Mouse (Mus musculus): ENCODE data around the gene 1700016D06Rik. TPM values are rescaled to one million over a fixed set of nuclear protein-coding genes. Genes with fewer than 3 reads are reported as not detected.

1700016D06Rik gene
- polyA plus RNA-seq, 1 experiment from 2014 or later = not detected

DNA sequence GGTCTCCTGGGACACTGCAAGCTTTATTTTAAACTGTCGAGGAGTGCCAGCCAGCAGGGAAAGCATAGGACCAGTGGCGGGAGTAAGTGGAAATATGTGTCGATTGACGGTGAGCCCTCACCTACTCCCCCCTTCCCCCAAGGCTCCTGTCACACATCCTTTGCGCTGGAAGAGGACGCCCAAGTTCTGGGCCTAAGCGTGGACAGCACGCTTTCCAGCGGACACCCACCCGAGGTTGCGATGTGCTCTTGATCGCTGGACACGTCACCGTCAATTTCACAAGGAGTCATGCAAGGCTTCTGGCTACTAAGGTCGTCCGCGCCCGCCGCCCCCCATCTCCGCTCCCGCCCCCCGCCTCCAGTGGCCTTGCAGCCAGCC, 26.4 kb upstream of the 1700016D06Rik start:
- WGBS = under 1% methylated on average over 22 of the region's 22 CpGs
- ATAC-seq (ENCODE audit: low FRiP score, low read depth) = peak; percentile 44

DNA sequence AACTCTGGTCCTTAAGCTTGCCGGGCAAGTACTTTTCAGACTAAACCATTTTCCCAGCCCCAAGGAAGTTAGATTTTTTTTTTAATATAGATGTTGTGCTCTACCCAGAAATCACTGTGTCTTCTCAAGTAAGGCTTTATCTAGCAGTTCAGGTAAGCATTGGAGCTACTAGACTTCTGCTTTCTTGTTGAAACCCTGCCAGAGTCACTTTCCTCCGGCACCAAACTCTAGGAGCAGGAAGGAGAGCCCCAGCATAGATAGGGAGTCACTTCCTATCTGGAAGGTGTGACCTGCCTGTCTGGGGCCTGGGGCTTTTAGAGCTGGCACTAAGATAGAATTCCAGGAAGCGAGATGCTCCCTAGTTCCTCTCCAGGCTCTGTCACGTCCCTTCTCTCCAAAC, 16.3 kb upstream of the 1700016D06Rik start:
- WGBS = 87% methylated on average over 4 of the region's 4 CpGs
- H3K4me1 ChIP-seq = no peaks in the 10 kb centered on the region
- H3K27me3 ChIP-seq (replicated peaks) = no peaks in the 10 kb centered on the region; the same call in 1 of the 2 replicates
- no peak overlapping the region for H3K4me3 ChIP-seq
- no peaks in the 10 kb centered on the region for H3K9me3 ChIP-seq
- no peak for ATAC-seq (ENCODE audit: low FRiP score, low read depth)
- no peak overlapping the region for H3K9ac ChIP-seq
- no peak overlapping the region for H3K27ac ChIP-seq
- H3K36me3 ChIP-seq = no peaks in the 10 kb centered on the region
- no peak overlapping the region for H3K4me2 ChIP-seq (replicated peaks)

More for the DNA sequence above, 26.4 kb upstream of the 1700016D06Rik start:
- no peaks in the 10 kb centered on the region for H3K9me3 ChIP-seq
- no peaks in the 10 kb centered on the region for H3K27me3 ChIP-seq (replicated peaks)
- peak overlapping the region; percentile 89 for H3K9ac ChIP-seq
- peak overlapping the region; percentile 99 for H3K27ac ChIP-seq
- no peaks in the 10 kb centered on the region; the same call in 1 of the 2 replicates for H3K36me3 ChIP-seq
- H3K4me2 ChIP-seq (replicated peaks) = peak overlapping the region; percentile 78
- H3K4me1 ChIP-seq = peaks cover 28% of the 10 kb centered on the region
- peak overlapping the region; percentile 78 for H3K4me3 ChIP-seq

DNA sequence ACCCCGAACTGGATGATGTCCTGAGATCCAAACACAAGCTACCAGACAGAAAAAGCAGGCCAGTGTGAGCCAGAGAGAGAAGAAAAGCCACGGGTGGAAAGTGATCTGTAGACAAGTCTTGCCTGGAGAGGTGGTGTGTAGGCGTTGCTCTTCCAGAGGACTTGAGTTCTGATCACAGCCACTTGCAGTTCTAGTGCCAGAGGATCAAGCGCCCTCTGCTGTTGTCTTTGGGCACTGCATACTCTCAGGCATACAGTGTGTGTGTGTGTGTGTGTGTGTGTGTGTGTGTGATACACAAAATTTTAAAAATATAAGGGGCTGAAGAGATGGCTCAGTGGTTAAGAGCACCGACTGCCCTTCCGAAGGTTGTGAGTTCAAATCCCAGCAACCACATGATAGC, 11.4 kb upstream of the 1700016D06Rik start:
- WGBS = 85% methylated on average over 6 of the region's 6 CpGs
- Histone ChIP-seq H3K27me3 (replicated peaks) (no peaks in the 10 kb centered on the region), H3K4me1 (0 out of 2 replicates have a peak, but pooled peaks cover 5% of the 10 kb centered on the region), H3K27ac (no peak overlapping the region), H3K4me3 (no peak overlapping the region), H3K9ac (no peak overlapping the region), H3K9me3 (no peaks in the 10 kb centered on the region), H3K4me2 (replicated peaks) (no peak overlapping the region), H3K36me3 (no peaks in the 10 kb centered on the region)
- no peak for ATAC-seq (ENCODE audit: low FRiP score, low read depth)

DNA sequence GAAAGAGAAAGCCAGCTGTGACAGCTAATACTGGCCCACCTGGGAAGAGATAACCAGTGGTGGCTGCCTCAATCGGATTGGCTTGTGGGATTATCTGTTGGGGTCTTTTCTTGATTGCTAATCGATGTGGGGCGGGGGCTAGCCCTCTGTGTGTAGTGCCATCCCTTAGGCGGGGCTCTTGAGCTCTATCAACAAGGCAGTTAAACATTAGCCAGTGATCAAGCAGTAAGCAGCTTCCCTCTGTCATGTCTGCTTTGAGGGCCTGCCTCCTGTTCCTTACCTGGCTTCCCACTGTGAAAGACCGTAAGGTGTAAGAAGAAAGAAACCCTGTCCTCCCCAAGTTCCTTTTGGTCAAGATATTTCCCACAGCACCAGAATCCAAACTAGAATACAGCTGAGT, 9.6 kb upstream of the 1700016D06Rik start:
- Histone ChIP-seq H3K9ac (no peak overlapping the region), H3K36me3 (no peaks in the 10 kb centered on the region), H3K4me2 (replicated peaks) (no peak overlapping the region), H3K27ac (no peak overlapping the region), H3K27me3 (replicated peaks) (no peaks in the 10 kb centered on the region), H3K4me1 (0 out of 2 replicates have a peak, but pooled peaks cover 5% of the 10 kb centered on the region), H3K9me3 (no peaks in the 10 kb centered on the region), H3K4me3 (no peak overlapping the region)
- no peak for ATAC-seq (ENCODE audit: low FRiP score, low read depth)
- WGBS = 55% methylated on average over 5 of the region's 5 CpGs

DNA sequence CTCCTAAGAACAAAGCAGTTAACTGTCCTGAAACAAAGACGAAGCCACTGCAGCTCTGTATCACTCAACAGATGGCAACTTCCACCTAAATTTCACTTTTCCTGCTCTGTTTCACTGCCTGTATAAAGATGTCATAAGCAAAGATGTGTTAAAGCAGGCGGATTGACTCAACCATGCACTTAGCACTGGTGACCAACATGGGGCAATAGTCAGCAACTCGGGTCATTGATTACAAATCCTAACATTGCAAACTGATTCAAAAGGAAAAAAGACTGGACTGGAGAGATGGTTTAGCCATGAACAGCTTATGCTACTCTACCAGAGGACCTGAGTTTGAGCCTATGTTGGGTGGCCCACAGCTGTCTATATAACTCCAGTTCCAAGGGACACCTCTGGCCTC, 8.7 kb upstream of the 1700016D06Rik start:
- ATAC-seq (ENCODE audit: low FRiP score, low read depth) = no peak
- Histone ChIP-seq H3K27ac (no peak overlapping the region), H3K9me3 (no peaks in the 10 kb centered on the region), H3K4me1 (0 out of 2 replicates have a peak, but pooled peaks cover 5% of the 10 kb centered on the region), H3K4me2 (replicated peaks) (no peak overlapping the region), H3K27me3 (replicated peaks) (no peaks in the 10 kb centered on the region), H3K4me3 (no peak overlapping the region), H3K9ac (no peak overlapping the region), H3K36me3 (no peaks in the 10 kb centered on the region)
- 86% methylated on average over 3 of the region's 3 CpGs for WGBS

DNA sequence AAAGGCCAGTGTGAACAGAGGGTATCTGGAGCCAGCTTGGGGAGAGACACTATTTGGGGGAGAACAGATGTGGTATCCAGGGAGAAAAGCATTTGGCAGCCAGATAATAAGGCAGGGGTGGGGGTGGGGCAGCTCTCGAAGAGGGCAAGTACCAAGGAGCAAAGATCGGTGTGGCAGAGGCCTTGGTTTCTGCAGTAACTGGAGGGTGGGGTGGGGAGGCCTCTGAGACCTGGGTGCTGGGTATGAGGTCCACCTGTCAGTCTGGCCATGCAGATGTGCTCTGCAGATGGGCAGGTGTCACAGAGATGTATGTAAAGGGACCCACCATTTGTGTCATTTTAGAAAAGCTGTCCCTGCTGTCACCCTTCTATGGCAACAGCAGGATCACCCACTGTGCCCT, 8.0 kb upstream of the 1700016D06Rik start:
- Histone ChIP-seq H3K9ac (no peak overlapping the region), H3K4me2 (replicated peaks) (no peak overlapping the region), H3K27ac (no peak overlapping the region), H3K4me1 (0 out of 2 replicates have a peak, but pooled peaks cover 5% of the 10 kb centered on the region), H3K4me3 (no peak overlapping the region), H3K36me3 (no peaks in the 10 kb centered on the region), H3K27me3 (replicated peaks) (no peaks in the 10 kb centered on the region), H3K9me3 (0 out of 2 replicates have a peak, but pooled peaks cover 3% of the 10 kb centered on the region)
- 67% methylated on average over 2 of the region's 2 CpGs for WGBS
- no peak for ATAC-seq (ENCODE audit: low FRiP score, low read depth)

DNA sequence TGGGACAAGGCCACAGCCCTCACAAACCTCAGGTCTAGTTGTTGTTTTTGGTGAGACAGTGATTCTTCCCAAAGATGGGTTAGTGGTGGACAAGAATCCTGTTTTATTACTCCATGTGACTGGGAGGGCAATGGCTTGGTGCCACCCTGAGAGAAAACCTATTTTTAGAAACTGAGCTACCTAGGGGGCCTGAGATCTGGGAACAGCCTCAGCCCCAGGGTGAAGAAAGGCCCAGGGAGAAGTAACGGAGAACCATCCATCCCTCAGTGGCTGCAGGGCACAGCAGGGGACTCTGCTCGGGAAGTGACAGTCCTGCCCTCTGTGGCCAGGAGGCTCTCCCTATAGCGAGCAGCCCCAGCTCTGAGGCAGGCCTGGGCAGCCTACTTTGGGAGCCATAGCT, 6.8 kb upstream of the 1700016D06Rik start:
- 0 out of 2 replicates have a peak, but pooled peaks cover 5% of the 10 kb centered on the region for H3K4me1 ChIP-seq
- H3K4me3 ChIP-seq = no peak overlapping the region
- no peaks in the 10 kb centered on the region for H3K36me3 ChIP-seq
- ATAC-seq (ENCODE audit: low FRiP score, low read depth) = no peak
- H3K4me2 ChIP-seq (replicated peaks) = no peak overlapping the region
- H3K27me3 ChIP-seq (replicated peaks) = no peaks in the 10 kb centered on the region
- H3K27ac ChIP-seq = no peak overlapping the region
- 0 out of 2 replicates have a peak, but pooled peaks cover 5% of the 10 kb centered on the region for H3K9me3 ChIP-seq
- WGBS = 8% methylated on average over 3 of the region's 3 CpGs
- H3K9ac ChIP-seq = no peak overlapping the region

DNA sequence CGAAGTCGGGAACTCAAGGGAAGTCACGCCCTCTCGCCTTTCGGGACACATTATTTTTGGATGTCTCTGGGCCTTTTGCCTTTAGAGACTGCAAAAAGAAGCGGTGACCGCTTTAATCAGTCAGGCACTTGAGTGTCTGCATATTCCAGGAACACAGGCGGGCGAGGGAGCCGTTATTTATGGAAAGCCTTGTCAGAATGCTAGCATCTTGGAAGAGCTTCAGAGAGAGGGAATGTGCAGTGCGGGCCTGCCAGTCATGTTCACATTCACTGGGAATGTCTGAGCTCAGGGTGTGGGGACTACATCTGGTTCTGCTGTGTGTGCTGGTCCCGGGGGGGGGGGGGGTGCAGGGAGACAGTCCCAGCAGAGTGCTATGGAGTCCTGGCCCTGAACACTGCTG, 5.0 kb upstream of the 1700016D06Rik start:
- 86% methylated on average over 12 of the region's 12 CpGs for WGBS
- H3K36me3 ChIP-seq = no peaks in the 10 kb centered on the region
- no peak overlapping the region for H3K4me3 ChIP-seq
- no peak overlapping the region for H3K4me2 ChIP-seq (replicated peaks)
- H3K9me3 ChIP-seq = 0 out of 2 replicates have a peak, but pooled peaks cover 5% of the 10 kb centered on the region
- 0 out of 2 replicates have a peak, but pooled peaks cover 1% of the 10 kb centered on the region for H3K4me1 ChIP-seq
- ATAC-seq (ENCODE audit: low FRiP score, low read depth) = no peak
- no peak overlapping the region for H3K27ac ChIP-seq
- no peak overlapping the region for H3K9ac ChIP-seq
- no peaks in the 10 kb centered on the region for H3K27me3 ChIP-seq (replicated peaks)

DNA sequence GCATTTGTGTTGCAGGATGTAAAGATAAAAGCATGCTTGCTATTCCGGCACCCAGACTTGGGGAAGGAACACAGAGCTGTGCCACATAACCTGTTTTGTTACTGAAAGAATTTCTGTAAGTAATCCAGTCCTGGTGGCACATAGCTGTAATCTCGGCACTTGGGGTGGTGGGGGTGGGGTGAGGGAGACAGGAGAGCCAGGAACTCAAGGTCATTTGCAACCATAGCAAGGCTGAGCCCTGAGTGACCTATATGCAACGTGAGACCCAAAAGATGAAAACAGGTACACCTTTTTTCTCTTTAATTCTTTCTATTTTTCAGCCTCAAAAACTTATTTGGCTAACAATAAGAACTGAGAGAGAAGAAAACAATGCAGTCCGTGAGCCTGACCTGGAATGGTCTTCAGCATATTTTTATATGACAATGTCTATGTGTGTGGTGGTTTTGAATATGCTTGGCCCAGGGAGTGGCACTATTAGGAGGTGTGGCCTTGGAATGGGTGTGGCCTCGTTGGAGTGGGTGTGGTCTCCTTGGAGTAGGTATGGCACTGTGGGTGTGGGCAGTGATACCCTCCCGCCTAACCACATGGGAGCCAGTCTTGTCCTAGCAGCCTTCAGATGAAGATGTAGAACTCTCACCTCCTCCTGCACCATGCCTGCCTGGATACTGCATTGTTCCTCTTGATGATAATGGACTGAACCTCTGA, 4.0 kb upstream of the 1700016D06Rik start:
- 0 out of 2 replicates have a peak, but pooled peaks cover 5% of the 10 kb centered on the region for H3K9me3 ChIP-seq
- no peaks in the 10 kb centered on the region for H3K36me3 ChIP-seq
- no peak overlapping the region for H3K4me3 ChIP-seq
- H3K9ac ChIP-seq = no peak overlapping the region
- no peak overlapping the region for H3K4me2 ChIP-seq (replicated peaks)
- ATAC-seq (ENCODE audit: low FRiP score, low read depth) = no peak
- no peak overlapping the region for H3K27ac ChIP-seq
- peaks cover 4% of the 10 kb centered on the region for H3K4me1 ChIP-seq
- H3K27me3 ChIP-seq (replicated peaks) = no peaks in the 10 kb centered on the region
- WGBS = 78% methylated on average over 6 of the region's 6 CpGs

DNA sequence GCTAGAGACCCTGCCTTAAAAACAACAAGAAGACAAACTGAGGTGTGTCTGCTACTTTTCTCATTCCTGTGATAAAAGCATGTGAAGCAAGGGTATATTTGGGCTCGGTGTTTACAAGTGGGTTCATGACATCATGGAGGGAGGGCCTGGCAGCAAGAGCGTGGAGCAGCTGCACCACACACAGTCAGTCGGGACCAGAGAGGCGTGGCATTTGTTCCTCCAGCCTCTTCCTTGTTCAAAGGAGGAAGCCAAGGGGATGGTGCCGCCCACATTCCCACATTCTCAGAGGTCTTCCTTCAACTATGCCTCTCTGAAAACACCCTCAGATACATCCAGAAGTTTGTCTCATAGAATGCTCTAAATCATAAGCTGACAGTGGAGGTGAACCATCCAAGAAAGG, 2.9 kb upstream of the 1700016D06Rik start:
- Histone ChIP-seq H3K27me3 (replicated peaks) (no peaks in the 10 kb centered on the region), H3K9me3 (0 out of 2 replicates have a peak, but pooled peaks cover 5% of the 10 kb centered on the region), H3K4me2 (replicated peaks) (no peak overlapping the region), H3K4me3 (no peak overlapping the region), H3K9ac (no peak overlapping the region), H3K4me1 (peaks cover 4% of the 10 kb centered on the region), H3K27ac (no peak overlapping the region), H3K36me3 (no peaks in the 10 kb centered on the region)
- WGBS = 84% methylated on average over 5 of the region's 5 CpGs
- ATAC-seq (ENCODE audit: low FRiP score, low read depth) = no peak

DNA sequence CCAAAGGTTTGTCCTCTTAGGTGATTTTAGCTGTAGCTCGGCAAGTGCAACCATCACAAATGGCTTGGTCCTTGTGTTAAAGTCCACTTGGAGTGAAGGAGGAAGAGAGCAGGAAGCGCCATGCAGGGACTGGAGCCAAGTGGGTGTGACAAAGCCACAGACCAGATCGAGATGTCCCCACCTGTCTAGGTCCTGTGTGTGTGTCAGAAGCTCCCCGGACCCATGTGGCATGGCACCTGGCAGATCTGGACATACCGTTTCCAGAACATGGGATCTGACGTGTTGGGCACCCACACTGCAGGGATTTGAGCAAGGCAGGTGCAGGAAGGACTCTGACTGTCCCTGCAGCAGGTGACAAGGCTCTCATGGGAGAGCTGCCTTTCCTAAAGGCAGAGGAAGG, 565 bp upstream of the 1700016D06Rik start:
- no peak overlapping the region for H3K9ac ChIP-seq
- 88% methylated on average over 6 of the region's 6 CpGs for WGBS
- no peaks in the 10 kb centered on the region for H3K27me3 ChIP-seq (replicated peaks)
- H3K27ac ChIP-seq = no peak overlapping the region
- no peak overlapping the region for H3K4me3 ChIP-seq
- peaks cover 4% of the 10 kb centered on the region for H3K4me1 ChIP-seq
- 0 out of 2 replicates have a peak, but pooled peaks cover 5% of the 10 kb centered on the region for H3K9me3 ChIP-seq
- no peak overlapping the region for H3K4me2 ChIP-seq (replicated peaks)
- ATAC-seq (ENCODE audit: low FRiP score, low read depth) = no peak
- no peaks in the 10 kb centered on the region for H3K36me3 ChIP-seq

DNA sequence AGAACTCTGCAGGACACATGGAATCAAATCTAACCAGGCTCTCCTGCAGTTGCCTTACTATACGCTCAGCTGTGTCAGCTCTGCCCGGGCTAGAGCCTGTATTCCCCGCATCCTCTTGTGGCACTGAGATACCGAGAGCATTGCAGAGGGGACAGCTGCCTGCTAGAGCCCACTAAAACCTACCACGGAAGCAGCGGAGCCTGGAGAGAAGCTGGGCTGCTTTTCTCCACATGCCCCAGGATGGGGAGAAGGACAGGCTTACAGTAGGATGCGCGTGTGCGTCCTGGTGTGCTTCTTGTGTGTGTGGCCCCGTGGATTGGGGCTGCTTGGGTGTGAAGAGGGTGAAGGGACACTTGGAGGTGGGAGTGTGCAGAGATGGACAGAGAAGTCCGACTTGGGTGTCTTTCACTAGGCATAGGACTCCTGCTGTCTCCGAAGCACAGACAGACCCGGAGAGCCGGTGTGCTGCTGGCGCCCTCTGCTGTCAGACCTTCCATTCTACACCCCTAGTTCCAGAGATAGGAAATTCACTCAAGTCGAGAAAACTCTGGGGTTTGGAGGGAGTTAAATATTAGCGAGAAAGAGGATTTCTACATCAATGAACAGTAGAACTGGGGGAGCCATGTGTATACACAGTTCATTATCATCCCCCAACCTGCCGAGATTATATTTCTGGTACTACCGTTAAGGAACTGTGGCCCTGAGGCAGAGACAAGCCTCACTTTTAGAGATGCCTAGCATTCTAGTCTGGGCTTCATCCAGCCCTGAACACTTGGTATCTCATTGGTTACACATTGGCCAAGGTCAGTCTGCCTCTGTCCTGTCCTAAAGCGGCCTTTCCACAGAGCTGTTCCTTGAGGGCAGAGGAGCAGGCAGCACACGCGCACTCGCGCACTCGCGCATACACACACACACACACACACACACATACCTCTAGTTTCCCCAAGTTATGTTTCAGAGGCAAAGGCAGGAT, 517 bp downstream of the 1700016D06Rik start:
- peaks cover 4% of the 10 kb centered on the region for H3K4me1 ChIP-seq
- H3K9me3 ChIP-seq = 0 out of 2 replicates have a peak, but pooled peaks cover 5% of the 10 kb centered on the region
- peak overlapping the region; percentile 51 for H3K4me2 ChIP-seq (replicated peaks)
- no peaks in the 10 kb centered on the region for H3K27me3 ChIP-seq (replicated peaks)
- H3K4me3 ChIP-seq = 0 out of 2 replicates have a peak overlapping the region, but pooled peaks have one; percentile 5
- peak; percentile 77 for ATAC-seq (ENCODE audit: low FRiP score, low read depth)
- H3K9ac ChIP-seq = 0 out of 2 replicates have a peak overlapping the region, but pooled peaks have one; percentile 30
- H3K36me3 ChIP-seq = no peaks in the 10 kb centered on the region
- H3K27ac ChIP-seq = no peak overlapping the region
- WGBS = 39% methylated on average over 26 of the region's 26 CpGs
